Mouse (Mus musculus) cerebellum, postnatal 10 days (tissue): ENCODE measurements around the gene Mrfap1.
A peak's percentile ranks its signal among the peaks of the same experiment; 100 is the strongest.

Experiments used
- DNase-seq, 2 experiments: peaks; one replicate each; pipeline ENCODE4 v3.0.0; 2021; ENCODE audit warnings: mixed read lengths in 2 of 2

Mrfap1 gene

GRCm38 (mm10) chr5:36779512-36779911, 17.1 kb downstream of the Mrfap1 start:
- DNase-seq, result no peak

- DNase-seq, result no peak
Observed at GRCm38 (mm10) chr5:36778901-36779300, 17.7 kb downstream of the Mrfap1 start.

GRCm38 (mm10) chr5:36777186-36777585, 19.4 kb downstream of the Mrfap1 start:
- no peak for DNase-seq

- DNase-seq, result no peak
Observed at GRCm38 (mm10) chr5:36776021-36776575, 20.5 kb downstream of the Mrfap1 start.

- no peak for DNase-seq
Observed at GRCm38 (mm10) chr5:36775317-36775716, 21.3 kb downstream of the Mrfap1 start.

GRCm38 (mm10) chr5:36772586-36772985, 24.0 kb downstream of the Mrfap1 start:
- no peak for DNase-seq

GRCm38 (mm10) chr5:36769603-36770002, 27.0 kb downstream of the Mrfap1 start:
- no peak for DNase-seq

GRCm38 (mm10) chr5:36766958-36767703, 29.4 kb downstream of the Mrfap1 start:
- DNase-seq, result peak; percentile 80

- no peak for DNase-seq
Observed at GRCm38 (mm10) chr5:36759848-36760247, 36.7 kb downstream of the Mrfap1 start.

GRCm38 (mm10) chr5:36757033-36757432, 39.5 kb downstream of the Mrfap1 start:
- no peak for DNase-seq

- DNase-seq, result no peak
Observed at GRCm38 (mm10) chr5:36750119-36751078, 46.2 kb downstream of the Mrfap1 start.

GRCm38 (mm10) chr5:36748536-36749061, 48.0 kb downstream of the Mrfap1 start, which contains the start of gene Bloc1s4:
Gene Bloc1s4 (minus strand): TSS chr5:36748650.
- DNase-seq, result peak; percentile 97

GRCm38 (mm10) chr5:36747794-36748535, 48.6 kb downstream of the Mrfap1 start:
- no peak for DNase-seq

GRCm38 (mm10) chr5:36747071-36747470, 49.5 kb downstream of the Mrfap1 start:
- no peak for DNase-seq
